Mouse (Mus musculus) thymus, adult 2 months (tissue): Measurements from ENCODE around the gene Dennd2c.

Experiments
- CTCF ChIP-seq: fragments of 200-500 bp; IDR thresholded peaks from 2 replicates; pipeline ENCODE4 v1.5.1; 2012; ENCODE audit warnings: mild to moderate bottlenecking, control low read depth, low read length, moderate library complexity, borderline replicate concordance; ENCODE audit not compliant: control insufficient read depth, poor library complexity, insufficient read depth; ENCODE audit errors: extremely low read depth
- POLR2A ChIP-seq: fragments of 200-500 bp; IDR thresholded peaks from 2 replicates; pipeline ENCODE4 v1.6.1; 2012; ENCODE audit warnings: mild to moderate bottlenecking, low read length, control low read depth, moderate library complexity; ENCODE audit not compliant: control insufficient read depth, poor library complexity, insufficient read depth; ENCODE audit errors: extremely low read depth

- TF ChIP-seq CTCF (no peak), POLR2A (no peak)
These were observed 27.2 kb downstream of the Dennd2c start for GRCm38 (mm10) chr3:103129367-103130159.
